Mouse (Mus musculus): ENCODE measurements around the gene Vps37c.
A peak's percentile ranks its signal among the peaks of the same experiment; 100 is the strongest.

Vps37c gene

GRCm38 (mm10) chr19:10740641-10741440, 52.3 kb downstream of the Vps37c start:
- DNase-seq (ENCODE audit: low read depth, low spot score) = no peak

GRCm38 (mm10) chr19:10742145-10742544, 53.6 kb downstream of the Vps37c start:
- DNase-seq (ENCODE audit: low read depth, low spot score) = no peak

GRCm38 (mm10) chr19:10742565-10742964, 54.0 kb downstream of the Vps37c start:
- DNase-seq (ENCODE audit: low read depth, low spot score) = no peak

GRCm38 (mm10) chr19:10747182-10747581, 58.6 kb downstream of the Vps37c start:
- DNase-seq (ENCODE audit: low read depth, low spot score) = no peak

- DNase-seq (ENCODE audit: low read depth, low spot score) = no peak
These were observed 59.2 kb downstream of the Vps37c start for GRCm38 (mm10) chr19:10747718-10748117.

- no peak for DNase-seq (ENCODE audit: low read depth, low spot score)
These were observed 60.0 kb downstream of the Vps37c start for GRCm38 (mm10) chr19:10748401-10749102.

- DNase-seq (ENCODE audit: low read depth, low spot score) = no peak
These were observed 60.8 kb downstream of the Vps37c start for GRCm38 (mm10) chr19:10749295-10749694.

- DNase-seq (ENCODE audit: low read depth, low spot score) = no peak
These were observed 61.6 kb downstream of the Vps37c start for GRCm38 (mm10) chr19:10750161-10750560.

GRCm38 (mm10) chr19:10751607-10752006, 63.1 kb downstream of the Vps37c start:
- DNase-seq (ENCODE audit: low read depth, low spot score) = no peak

- DNase-seq (ENCODE audit: low read depth, low spot score) = no peak
These were observed 63.6 kb downstream of the Vps37c start for GRCm38 (mm10) chr19:10752106-10752505.

- DNase-seq (ENCODE audit: low read depth, low spot score) = no peak
These were observed 64.1 kb downstream of the Vps37c start for GRCm38 (mm10) chr19:10752646-10753045.

GRCm38 (mm10) chr19:10757125-10757524, 68.6 kb downstream of the Vps37c start:
- DNase-seq (ENCODE audit: low read depth, low spot score) = no peak

- DNase-seq (ENCODE audit: low read depth, low spot score) = peak; percentile 82
These were observed 69.0 kb downstream of the Vps37c start for GRCm38 (mm10) chr19:10757526-10757925.

GRCm38 (mm10) chr19:10758708-10759107, 70.2 kb downstream of the Vps37c start:
- no peak for DNase-seq (ENCODE audit: low read depth, low spot score)

GRCm38 (mm10) chr19:10759525-10759924, 71.0 kb downstream of the Vps37c start:
- DNase-seq (ENCODE audit: low read depth, low spot score) = no peak

- peak; percentile 93 for DNase-seq (ENCODE audit: low read depth, low spot score)
These were observed 71.7 kb downstream of the Vps37c start for GRCm38 (mm10) chr19:10759983-10760831.

GRCm38 (mm10) chr19:10761794-10762415, 73.4 kb downstream of the Vps37c start:
- no peak for DNase-seq (ENCODE audit: low read depth, low spot score)

- DNase-seq (ENCODE audit: low read depth, low spot score) = peak; percentile 69
These were observed 73.9 kb downstream of the Vps37c start for GRCm38 (mm10) chr19:10762468-10762867.

GRCm38 (mm10) chr19:10763381-10764031, 75.0 kb downstream of the Vps37c start:
- DNase-seq (ENCODE audit: low read depth, low spot score) = peak; percentile 89

Measured in brain, adult 2 months (tissue).